Mouse (Mus musculus) urinary bladder, adult 2 months (tissue): Measurements from ENCODE around the gene Fcnb. TPM values are rescaled to one million over a fixed set of nuclear protein-coding genes. Genes with fewer than 3 reads are reported as not detected.

ENCODE experiments used
- DNase-seq: peaks from one replicate; pipeline ENCODE4 v3.0.0; 2022; ENCODE audit warnings: low spot score
- polyA plus RNA-seq: library from polyadenylated mRNA; depleted of rRNA; stranded (reverse); fragments of >200 nt; gene quantifications from 2 replicates; pipeline ENCODE4 v1.2.3, GENCODE M21; 2012; rRNA removed

Fcnb gene
- not detected in 2 replicates for polyA plus RNA-seq

GRCm38 (mm10) chr2:28084768-28085167 lies at the start of gene Fcnb:
Gene Fcnb, minus strand, starts transcription at chr2:28084885.
- DNase-seq = no peak

DNA sequence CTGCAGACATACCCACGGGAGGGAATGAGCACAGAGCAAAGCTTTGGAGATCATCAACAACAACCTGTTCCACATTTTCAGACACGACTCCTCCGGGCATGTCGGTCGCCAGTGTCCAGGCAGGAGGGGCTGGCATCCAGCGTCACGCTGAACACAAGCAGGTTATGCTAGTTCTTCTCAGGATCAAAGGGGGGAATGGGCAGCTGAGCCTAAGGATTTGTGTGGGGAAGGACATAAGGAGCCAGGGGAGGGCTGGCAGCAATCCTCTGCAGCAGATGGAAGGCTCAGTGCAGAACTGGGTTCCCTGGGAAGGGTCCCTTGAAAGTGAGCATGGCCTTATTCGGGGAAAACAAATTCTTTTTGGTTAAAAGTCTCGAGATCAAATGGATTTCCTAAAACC lies 49.1 kb upstream of the Fcnb start:
- no peak for DNase-seq

DNA sequence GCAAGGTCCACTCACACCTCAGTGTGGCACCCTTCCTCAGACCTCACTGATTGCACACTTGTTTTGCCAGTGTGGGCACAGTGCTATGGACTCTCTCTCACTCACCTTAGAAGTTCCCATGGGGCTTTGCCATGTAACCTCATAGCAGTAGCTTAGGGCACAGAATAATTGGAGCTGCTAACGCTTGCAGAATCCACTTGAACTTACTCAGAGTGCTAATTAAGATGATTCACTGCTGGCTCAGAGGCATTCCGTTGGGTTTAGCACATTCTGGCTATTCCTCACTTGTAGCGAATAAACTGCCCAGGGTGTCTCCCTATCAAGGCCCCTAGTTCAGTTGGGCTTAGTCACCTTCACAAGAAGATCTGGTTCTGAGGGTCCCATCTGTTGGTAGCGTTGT lies 47.4 kb upstream of the Fcnb start:
- DNase-seq = no peak

- DNase-seq = no peak
These were observed 42.2 kb upstream of the Fcnb start for GRCm38 (mm10) chr2:28126763-28127438.

DNA sequence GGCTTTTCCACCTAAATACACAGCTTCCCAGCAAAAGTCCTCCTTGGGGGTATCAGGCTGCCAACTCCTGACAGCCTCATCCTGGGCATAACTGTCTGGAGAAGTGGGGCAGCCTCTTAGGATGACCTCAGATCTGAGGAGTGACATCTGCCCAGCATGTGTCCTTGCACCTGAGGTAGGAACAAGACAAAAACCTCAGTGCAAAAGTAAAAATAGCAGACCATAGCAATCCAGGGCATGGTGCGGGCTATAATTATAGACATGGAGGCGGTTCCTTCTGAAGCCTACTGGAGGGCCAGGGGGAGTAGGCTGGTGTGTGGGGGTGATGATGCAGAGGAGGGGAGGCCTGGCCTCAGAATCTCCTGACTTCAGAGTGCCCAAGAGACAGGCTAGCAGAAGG lies 39.2 kb upstream of the Fcnb start:
- DNase-seq = no peak

- DNase-seq = no peak
These were observed 36.6 kb upstream of the Fcnb start for GRCm38 (mm10) chr2:28121309-28121708.

- DNase-seq = no peak
These were observed 35.7 kb upstream of the Fcnb start for GRCm38 (mm10) chr2:28120342-28120741.

GRCm38 (mm10) chr2:28118518-28119116 lies 33.9 kb upstream of the Fcnb start:
- DNase-seq = no peak

DNA sequence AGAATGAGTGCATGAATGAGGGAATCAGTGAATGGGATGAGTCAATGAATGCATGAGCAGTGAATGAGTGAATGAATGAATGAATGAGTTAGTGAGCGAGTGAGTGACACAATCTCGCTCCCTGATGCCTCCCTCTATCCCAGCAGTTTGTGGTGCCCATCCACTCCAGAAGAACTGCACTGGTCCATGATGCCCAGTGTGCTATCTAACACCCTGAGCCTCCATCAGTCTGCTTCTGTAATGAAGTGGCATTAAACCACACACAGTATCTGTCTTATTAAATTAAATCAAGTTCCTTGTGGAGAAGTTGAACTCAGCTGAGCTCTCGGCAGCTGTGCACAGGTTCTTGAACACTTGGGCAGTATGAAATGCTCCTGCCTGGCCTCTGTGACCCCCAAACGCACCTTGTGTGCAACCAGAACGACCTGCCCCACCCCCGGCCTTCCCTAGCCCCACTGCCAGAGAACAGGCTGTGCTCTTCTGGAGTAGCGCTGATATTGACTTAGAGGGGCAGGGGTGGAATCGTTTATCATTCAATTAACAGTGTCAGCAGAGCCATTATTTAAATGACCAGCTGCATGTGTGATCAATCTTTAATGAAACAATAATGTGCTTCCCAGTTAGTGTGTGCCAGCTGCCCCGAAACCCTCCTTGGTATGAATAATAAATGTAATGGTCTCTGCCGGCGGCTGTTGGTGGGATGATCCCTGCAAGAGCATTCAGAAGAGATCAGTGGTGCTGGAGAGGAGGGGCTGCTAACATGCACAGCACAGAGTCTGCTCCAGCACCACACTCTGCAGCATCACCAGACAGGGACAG lies 33.0 kb upstream of the Fcnb start:
- no peak for DNase-seq

- DNase-seq = no peak
These were observed 24.1 kb upstream of the Fcnb start for GRCm38 (mm10) chr2:28108763-28109162.

GRCm38 (mm10) chr2:28106002-28106401 lies 21.3 kb upstream of the Fcnb start:
- DNase-seq = no peak

- DNase-seq = no peak
These were observed 19.0 kb upstream of the Fcnb start for GRCm38 (mm10) chr2:28103653-28104052.

GRCm38 (mm10) chr2:28101892-28102291 lies 17.2 kb upstream of the Fcnb start:
- no peak for DNase-seq

DNA sequence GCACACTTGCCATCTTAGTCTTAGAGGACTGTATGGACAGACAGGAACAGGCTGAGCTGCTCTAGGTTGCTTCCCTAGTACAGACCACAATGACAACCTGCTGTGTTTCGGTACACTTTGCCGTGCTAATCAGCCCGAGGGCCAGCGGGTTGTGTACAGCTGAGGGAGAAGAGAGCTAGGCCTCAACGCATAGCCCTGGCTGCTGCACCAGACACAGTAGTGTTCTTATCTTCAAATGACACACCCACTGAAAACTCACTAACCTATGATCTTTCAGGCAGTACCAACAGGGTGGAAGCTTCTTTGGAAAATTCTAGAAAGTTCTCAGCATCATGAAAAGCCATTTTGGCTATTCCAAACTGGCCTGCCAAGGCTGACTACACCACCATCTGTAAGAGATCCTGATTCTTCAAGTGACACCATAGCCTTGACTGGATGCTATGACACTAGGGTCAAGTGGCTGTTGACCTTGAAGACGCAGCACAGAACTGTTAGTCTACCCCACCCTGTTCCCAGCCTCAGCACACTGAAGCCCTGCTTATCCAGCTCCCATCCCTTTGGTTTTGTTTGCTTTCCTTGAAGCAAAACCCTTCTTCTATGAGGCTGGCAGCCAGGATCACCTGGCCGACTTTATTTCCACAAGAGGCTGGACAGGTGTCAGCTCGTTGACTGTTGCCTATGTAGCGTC lies 16.3 kb upstream of the Fcnb start:
- DNase-seq = no peak

DNA sequence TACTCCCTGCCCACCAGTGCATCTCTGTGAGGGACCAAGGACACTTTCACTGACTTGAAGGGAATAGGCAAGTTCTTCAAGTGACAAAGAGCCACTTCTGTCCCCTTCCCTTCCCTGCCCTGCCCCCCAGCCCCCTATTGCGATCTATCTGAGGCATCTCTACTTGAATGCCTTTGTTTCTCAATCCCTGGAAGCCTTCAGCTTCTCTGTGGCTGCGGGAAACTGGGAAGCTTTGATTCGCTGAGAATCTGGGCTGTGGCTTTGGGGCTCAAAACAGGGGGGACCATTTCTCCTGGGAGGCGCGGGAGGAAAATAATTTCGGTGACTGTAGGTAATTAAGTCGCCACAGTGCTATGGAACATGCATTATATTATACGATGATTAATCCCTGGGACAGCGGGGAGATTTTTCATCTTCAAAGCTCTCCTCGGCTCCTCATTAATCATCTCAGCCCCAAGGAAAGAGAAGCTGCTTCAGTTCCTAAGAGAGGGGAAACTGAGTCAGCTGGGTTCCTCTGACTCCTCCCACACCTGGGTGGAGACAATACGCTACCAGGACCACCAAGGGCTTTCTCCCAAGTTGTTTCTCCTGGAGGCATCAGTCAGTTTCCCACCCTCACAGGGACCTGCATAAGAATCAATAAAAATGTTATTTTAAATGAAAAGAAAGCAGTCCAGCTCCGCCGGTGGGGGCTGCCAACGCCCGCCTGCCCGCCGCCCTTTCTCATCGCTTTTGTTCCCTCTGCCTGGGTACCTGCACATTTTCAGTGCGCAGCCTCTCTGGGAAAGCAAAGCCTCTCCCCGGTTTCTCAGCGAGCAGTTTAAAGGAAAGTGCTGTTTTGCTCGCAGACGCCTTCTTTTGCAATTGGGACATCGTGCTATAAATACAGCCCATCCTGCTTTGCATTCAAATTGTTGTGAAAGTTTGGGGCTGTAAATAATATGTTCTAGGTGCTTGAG lies 14.1 kb upstream of the Fcnb start:
- no peak for DNase-seq

DNA sequence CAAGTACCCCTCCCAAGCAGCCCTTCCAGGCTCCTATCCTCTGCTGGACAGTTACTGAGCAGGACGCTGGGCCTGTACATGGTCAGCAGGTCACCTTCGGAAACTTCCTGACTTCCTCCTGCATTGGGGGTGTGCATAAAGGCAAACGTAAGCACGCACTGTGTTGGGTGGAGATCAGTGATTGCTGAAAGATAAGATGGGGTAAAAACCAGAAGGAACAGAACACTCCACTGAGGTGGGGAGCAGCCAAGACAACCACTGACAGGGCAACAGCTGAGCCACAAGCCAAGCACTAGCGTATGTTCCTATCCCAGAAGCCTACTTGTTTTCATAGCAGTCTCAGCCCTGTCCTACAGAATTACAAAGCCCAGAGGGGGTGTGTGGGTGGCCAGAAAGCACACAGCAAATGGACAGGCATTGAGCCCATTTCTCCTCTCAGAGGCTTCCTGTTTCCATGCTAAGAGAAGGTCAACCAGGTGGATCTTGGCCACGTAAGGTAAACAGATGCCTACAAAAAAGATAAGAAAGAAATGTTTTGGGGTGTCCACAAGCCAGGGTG lies 12.1 kb upstream of the Fcnb start:
- DNase-seq = no peak

- no peak for DNase-seq
These were observed 7.4 kb upstream of the Fcnb start for GRCm38 (mm10) chr2:28092099-28092498.

DNA sequence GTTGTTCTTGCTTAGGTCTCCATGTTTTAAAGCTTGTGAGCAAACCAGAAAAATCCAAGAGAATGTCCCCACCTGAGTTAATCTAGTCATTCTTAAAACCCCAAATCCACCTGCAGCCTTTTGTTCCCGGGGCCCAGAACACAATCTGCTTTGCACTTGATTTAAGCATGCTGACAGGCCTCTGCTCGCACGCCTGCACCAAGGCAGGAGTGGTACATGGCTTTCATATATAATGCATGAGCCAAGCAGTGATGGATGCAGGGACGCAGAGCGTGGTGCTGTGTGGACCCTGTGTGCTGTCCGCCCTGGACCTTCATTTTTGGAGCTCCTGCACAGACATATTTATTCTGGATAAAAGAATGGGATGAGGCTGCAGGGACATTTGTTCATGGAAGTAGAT lies 6.4 kb upstream of the Fcnb start:
- no peak for DNase-seq

DNA sequence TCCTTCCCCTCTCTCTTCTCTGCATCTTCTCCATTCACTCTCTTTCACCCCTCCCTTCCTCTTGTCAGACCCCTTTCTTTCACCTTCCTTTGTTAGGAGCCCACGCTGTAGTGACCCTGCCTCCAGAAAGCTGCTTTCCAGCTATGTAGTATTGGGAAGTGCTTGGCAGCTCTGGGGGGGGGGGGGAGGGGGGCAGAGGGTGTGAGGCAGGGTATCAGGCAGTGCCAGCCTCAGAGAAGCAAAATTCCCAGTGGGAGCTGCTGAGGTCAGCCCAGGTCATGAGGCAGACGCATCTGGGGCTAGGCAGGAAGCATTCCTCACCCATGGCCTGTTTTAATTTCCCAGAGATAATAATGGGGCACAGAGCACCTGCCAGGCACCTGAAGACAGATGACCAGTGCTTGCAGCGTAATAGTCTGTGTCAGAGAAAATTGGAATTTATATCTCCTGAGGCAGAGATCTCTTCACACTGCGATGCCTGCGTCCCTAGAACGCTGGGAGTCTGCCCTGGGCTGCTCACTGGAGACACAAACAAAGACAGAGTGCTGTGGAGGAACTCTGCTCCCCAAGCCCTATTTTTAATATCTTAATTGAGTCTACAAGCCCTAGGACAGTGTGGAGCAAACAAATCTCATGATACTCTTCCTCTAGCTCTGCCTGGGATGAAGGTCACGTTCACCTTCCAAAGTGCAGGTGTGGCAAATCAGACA lies 5.8 kb upstream of the Fcnb start:
- no peak for DNase-seq

DNA sequence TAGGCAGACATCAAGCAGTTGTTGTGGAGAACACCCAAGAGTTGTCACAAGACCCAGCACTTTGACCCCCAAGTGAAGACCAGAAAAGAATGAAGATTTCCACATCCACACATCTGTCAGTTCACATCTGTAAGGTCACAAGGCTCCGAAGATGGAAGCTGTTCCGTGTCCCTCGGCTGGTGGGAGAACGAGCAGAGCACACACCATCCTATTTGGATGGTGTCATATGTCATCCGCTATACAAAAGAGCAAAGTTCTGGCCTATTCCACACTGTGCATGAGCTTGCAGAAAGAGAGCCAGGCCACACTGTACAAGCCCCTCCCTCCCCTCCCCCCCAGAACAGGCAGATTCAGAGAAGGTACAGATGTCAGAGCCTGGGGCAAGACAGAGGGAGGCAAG lies 4.4 kb upstream of the Fcnb start:
- DNase-seq = no peak
